Mouse (Mus musculus) activated CD4-positive, CD25-positive, alpha-beta regulatory T cell, adult 9 weeks (primary cell): Measurements from ENCODE around the gene Gm17124. TPM values are rescaled to one million over a fixed set of nuclear protein-coding genes. Genes with fewer than 3 reads are reported as not detected.

ENCODE experiments used
- polyA plus RNA-seq: library from polyadenylated mRNA; unstranded; fragments of 100-300 nt; shearing (Covaris generic); gene quantifications from one replicate; pipeline ENCODE4 v1.2.1, GENCODE M21; 2017

The Gm17124 gene
- not detected for polyA plus RNA-seq

GRCm38 (mm10) chr14:42599782-42600181 is at the start of gene Gm17124:
Gene Gm17124 (minus strand): TSS chr14:42599882.

GRCm38 (mm10) chr14:42641817-42642216 is 42.1 kb upstream of the Gm17124 start, which contains the start of gene Gm3633:
Gene Gm3633 (minus strand): TSS chr14:42641917.

Other genes starting within 250 kb of the Gm17124 start
- not detected for gene Gm8005, start 160.2 kb downstream of the Gm17124 start, polyA plus RNA-seq
- not detected for gene Gm8011, start 136.0 kb downstream of the Gm17124 start, polyA plus RNA-seq
- gene Gm8020, start 97.5 kb downstream of the Gm17124 start, polyA plus RNA-seq: not detected
- not detected for gene Gm8024, start 75.6 kb downstream of the Gm17124 start, polyA plus RNA-seq
- not detected for gene Gm3633, start 42.0 kb upstream of the Gm17124 start, polyA plus RNA-seq
- gene Gm10378, start 56.1 kb upstream of the Gm17124 start, polyA plus RNA-seq: not detected
- gene Gm3015, start 168.9 kb upstream of the Gm17124 start, polyA plus RNA-seq: not detected
- not detected for gene Gm10377, start 198.1 kb upstream of the Gm17124 start, polyA plus RNA-seq